Mouse (Mus musculus) embryonic facial prominence, embryonic 12.5 days (tissue): ENCODE measurements at regions not wholly inside any gene's neighbourhood (a gene's known extent, or its start where the extent isn't known, plus 50 kb on each side); places are given as distances from the start of the nearest gene placed in this dataset.

Source experiments
- ATAC-seq: fragments of 200-750 bp; cut with Nextera tagmentation; 2 replicates; pipeline ENCODE4 v1.8.0; 2017; ENCODE audit not compliant: insufficient number of reproducible peaks, insufficient read depth, low FRiP score, low TSS enrichment
- H3K27ac ChIP-seq: fragments of 300-500 bp; sonication (generic); 2 replicates; pipeline ENCODE4 v1.5.1; 2016; ENCODE audit warnings: mild to moderate bottlenecking
- H3K27me3 ChIP-seq: fragments of 300-500 bp; sonication (generic); 2 replicates; pipeline ENCODE4 v1.6.1; 2016; ENCODE audit warnings: mild to moderate bottlenecking, moderate library complexity
- H3K36me3 ChIP-seq: fragments of 300-500 bp; sonication (generic); 2 replicates; pipeline ENCODE4 v1.6.1; 2016; ENCODE audit warnings: mild to moderate bottlenecking
- H3K4me1 ChIP-seq: fragments of 300-500 bp; sonication (generic); 2 replicates; pipeline ENCODE4 v1.6.1; 2016
- H3K4me2 ChIP-seq: fragments of 300-500 bp; sonication (generic); replicated peaks from 2 replicates; pipeline ENCODE4 v1.6.1; 2016; ENCODE audit warnings: mild to moderate bottlenecking, moderate library complexity
- H3K4me3 ChIP-seq: fragments of 300-500 bp; sonication (generic); 2 replicates; pipeline ENCODE4 v1.5.1; 2016; ENCODE audit warnings: mild to moderate bottlenecking
- H3K9ac ChIP-seq: fragments of 300-500 bp; sonication (generic); 2 replicates; pipeline ENCODE4 v1.6.1; 2016; ENCODE audit warnings: mild to moderate bottlenecking, moderate library complexity
- H3K9me3 ChIP-seq: fragments of 300-500 bp; sonication (generic); 2 replicates; pipeline ENCODE4 v1.6.1; 2016; ENCODE audit warnings: mild to moderate bottlenecking, moderate library complexity
- WGBS: fragments of 180-500 bp; shearing (Covaris S2); methylation state at CpG from one replicate; pipeline ENCODE4 v1.1.7; 2016; 5-methylcytosine and 5-hydroxymethylcytosine counted together

DNA sequence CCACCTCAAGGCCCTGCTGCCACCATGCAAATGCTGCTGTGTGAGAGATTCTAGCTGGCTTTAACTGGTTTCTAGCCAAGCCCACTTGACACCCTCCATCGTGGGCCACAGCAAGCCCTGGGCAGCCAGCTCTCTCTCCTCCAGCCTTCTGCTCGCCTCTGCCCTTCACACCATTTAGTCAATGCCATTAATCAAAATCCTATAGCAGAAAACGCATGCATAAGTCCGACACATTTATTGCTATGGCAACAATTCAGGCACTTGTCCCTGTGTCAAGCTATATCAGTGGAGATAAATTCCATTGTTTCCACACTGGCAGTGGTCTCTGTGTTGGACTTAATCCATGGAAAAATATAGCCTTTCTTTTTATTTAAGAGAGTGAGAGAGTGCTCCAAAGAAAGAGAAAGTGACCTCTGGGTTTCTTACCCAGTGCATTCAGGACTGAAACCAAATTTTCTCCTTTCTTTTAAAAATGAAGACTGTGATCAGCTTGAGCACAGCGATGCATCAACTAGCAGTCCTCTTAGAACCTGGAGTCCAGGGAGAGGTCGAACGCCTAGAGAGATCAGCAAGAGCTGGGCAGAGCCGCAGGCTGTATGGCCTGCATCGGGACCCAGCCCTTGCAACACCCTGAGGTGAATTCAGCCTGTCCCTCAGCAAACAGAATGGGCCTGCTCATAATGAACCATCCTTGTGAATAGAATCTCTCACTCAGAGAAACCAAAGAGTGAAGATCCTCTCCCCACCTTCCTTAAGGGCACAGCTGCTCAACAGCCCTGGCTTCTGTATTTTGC is 93.1 kb upstream of the Tox3 start:
- Histone ChIP-seq H3K9me3 (no peaks in the 10 kb centered on the region), H3K4me1 (no peaks in the 10 kb centered on the region), H3K9ac (no peak overlapping the region), H3K4me3 (no peak overlapping the region), H3K36me3 (no peaks in the 10 kb centered on the region), H3K4me2 (no peak overlapping the region), H3K27ac (no peak overlapping the region), H3K27me3 (no peaks in the 10 kb centered on the region)
- ATAC-seq: no peak
- 85% methylated on average over 9 of the region's 9 CpGs for WGBS

GRCm38 (mm10) chr8:90414021-90414420 is 65.9 kb upstream of the Tox3 start:
- H3K9me3 ChIP-seq: no peaks in the 10 kb centered on the region
- H3K4me1 ChIP-seq: no peaks in the 10 kb centered on the region
- no peak overlapping the region for H3K9ac ChIP-seq
- WGBS: 84% methylated on average over 2 of the region's 2 CpGs
- H3K4me3 ChIP-seq: no peak overlapping the region
- H3K4me2 ChIP-seq: no peak overlapping the region
- no peaks in the 10 kb centered on the region for H3K27me3 ChIP-seq
- ATAC-seq: no peak
- no peaks in the 10 kb centered on the region for H3K36me3 ChIP-seq
- no peak overlapping the region for H3K27ac ChIP-seq
